In the genomic region with DNA sequence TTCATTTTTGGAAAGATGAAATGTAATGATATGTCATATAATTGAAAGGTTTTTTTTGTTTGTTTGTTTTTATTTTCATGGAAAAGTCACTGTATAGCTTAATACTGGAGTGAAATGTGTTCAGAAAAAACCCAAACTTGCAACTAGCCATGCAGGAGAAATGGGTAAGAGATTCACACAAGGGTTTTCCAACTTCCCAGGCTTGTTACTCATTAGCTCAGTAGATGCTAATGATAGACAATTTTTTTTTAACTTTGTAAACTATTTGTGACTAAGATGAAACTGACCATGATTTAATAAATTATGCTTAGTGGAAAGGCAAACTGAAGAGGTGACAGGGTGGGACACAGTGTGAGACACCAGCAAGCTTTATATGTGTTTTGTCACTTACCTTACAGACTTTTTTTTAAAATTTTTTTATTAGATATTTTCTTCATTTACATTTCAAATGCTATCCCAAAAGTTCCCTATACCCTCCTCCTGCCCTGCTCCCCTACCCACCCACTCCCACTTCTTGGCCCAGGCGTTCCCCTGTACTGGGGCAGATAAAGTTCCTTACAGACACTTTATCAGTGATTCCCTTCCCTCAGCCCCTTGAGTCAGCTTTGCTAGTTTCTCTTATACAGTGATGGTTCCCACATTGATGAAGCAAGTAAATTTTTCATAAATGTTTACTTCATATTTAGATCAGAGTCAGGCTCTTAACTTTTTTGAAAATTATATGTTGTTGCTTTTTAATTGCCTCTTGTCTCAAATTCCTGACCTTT, we compare ENCODE assay signal across 12 mouse cellular contexts.
"Had no signal": no experiment of that assay in that cellular context is flagged by ENCODE, and none has a peak within 500 bp of the region (broad histone marks: within the 10 kb centered on the region; RNA-seq: fewer than 3 reads in every experiment).

No protein-coding gene starts in this region.

- DNase-seq: kidney, postnatal 14 days; kidney, postnatal 4 days; lung, embryonic 14.5 days; thymus, adult 18-20 months; thymus, postnatal 14 days; thymus, postnatal 4 days had no signal

- H3K4me3 ChIP-seq: intestine, embryonic 15.5 days; limb, embryonic 10.5 days; limb, embryonic 13.5 days; midbrain, embryonic 13.5 days had no signal

- ATAC-seq: intestine, embryonic 15.5 days; lung, postnatal 0 days; midbrain, embryonic 13.5 days had no signal

- H3K4me1 ChIP-seq: intestine, embryonic 15.5 days; limb, embryonic 10.5 days; limb, embryonic 13.5 days; midbrain, embryonic 13.5 days had no signal

- H3K27ac ChIP-seq: intestine, embryonic 15.5 days; limb, embryonic 10.5 days; limb, embryonic 13.5 days; macrophage; midbrain, embryonic 13.5 days had no signal

- H3K36me3 ChIP-seq: intestine, embryonic 15.5 days; limb, embryonic 10.5 days; limb, embryonic 13.5 days; midbrain, embryonic 13.5 days had no signal

- H3K9ac ChIP-seq: intestine, embryonic 15.5 days; limb, embryonic 13.5 days; lung, embryonic 14.5 days; midbrain, embryonic 13.5 days had no signal

- H3K27me3 ChIP-seq: intestine, embryonic 15.5 days; limb, embryonic 13.5 days; midbrain, embryonic 13.5 days had no signal

- H3K9me3 ChIP-seq: intestine, embryonic 15.5 days; limb, embryonic 10.5 days; limb, embryonic 13.5 days; midbrain, embryonic 13.5 days had no signal

- H3K4me2 ChIP-seq: intestine, embryonic 15.5 days; limb, embryonic 13.5 days; lung, embryonic 14.5 days; midbrain, embryonic 13.5 days had no signal
